Mouse (Mus musculus): ENCODE measurements around the gene Pdhb.
"Not testable (repeated sequence)": the region's sequence is repeated elsewhere in the genome, so short reads cannot be mapped to it uniquely, and the experiment has no call there.

Pdhb gene

DNA sequence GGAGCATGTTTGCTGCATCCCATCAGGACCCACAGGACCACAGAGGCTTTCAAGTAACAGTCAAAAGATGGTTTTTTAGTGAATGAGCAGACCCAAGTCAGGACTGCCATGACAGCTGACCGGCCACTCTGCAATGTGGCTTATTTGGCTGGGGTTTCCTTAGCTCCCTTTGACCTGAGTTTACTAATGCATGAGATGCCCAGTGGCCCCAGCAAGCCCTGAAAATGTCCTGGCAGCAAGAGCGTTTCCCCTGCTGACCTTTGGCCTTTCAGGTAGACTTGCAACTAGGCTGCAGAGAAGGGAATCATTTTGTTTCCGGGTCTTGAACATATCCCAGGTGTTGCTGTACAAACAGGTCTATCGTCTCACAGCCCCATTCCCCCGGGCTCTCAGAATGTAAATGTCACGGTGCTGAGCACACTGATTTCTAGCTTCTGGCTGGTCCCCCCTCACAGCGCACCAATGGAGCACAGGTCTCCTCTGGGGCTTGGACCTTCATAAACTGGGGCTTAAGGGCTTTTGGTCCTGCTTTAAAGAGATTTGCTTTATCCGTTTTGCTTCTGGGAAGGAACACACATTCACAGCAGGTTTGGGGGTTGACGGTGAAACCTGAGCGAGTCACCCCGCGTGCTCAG is 18.6 kb upstream of the Pdhb start:
- intact Hi-C loops (cut with DNase I): no loop called here

DNA sequence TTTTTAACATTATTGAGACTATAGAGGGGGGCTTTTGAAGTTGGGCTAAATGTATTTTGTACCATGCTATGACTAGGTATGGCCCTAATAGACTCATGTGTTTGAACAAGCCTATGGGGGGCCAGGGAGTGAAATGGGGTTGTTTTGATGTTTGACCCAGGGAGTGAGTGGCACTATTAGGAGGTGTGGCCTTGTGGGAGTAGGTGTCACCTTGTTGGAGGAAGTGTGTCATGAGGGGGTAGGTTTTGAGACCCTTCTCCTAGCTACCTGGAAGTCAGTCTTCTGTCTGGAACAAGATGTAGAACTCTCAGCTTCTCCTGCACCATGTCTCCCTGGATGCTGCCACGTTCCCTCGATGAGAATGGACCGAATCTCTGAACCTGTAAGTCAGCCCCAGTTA is 17.7 kb upstream of the Pdhb start:
- intact Hi-C loops (cut with DNase I): no loop called here

DNA sequence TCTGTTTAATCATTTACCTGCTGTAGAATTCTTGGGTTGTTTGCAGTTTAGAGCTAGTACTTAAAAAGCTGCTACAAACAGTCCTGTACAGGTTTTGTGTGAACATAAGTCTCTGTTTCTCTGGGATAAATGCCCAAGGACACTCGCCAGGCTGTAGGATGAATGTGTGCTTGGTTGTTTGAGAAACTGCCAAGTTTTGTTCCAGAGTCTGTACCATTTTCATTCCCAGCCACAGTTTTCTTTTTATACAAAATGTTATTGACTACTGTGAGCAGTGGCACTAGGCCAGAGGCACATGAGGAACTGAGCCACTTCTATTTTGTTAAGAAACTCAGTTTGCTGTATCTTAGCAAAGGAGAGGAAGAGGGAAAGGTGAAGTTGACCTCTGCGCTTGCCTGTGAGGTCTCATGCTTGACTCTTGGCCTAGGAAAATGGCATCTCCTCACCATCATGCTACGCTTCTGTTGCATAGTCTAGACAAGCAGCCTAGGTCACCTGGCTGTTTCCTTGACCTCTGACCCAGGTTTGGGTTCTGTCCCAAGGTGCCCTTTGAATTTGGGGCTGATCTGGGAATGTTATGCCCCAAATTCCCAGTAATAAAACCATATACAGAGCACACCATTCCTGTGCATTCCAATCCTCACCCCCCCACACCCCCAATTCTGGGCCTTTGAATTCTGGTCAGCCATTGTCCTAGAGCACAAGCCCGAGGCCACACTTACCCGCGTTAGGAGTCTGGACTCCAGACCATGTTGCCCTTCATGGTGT is 13.6 kb upstream of the Pdhb start:
- intact Hi-C loops (cut with DNase I): no loop called here

DNA sequence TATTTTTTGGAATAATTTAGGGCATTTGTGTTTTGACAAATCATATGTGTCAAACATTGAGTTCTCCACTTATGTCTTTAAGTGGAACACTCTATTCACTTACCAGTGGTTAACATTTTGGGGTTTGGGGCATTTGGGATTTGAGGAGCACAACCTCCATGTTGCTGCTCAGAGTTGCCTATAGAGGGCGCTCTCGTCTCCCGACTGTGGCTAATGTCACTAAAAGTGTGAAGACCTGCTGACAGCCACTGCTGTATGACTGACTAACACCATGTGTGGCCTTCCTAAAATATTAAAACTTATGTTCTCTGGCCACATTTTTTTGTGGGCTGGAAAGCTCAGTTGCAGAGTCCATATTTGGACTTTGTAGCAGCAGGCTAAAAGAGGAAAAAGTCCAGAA is 10.5 kb upstream of the Pdhb start:
- intact Hi-C loops (cut with DNase I): loop anchor here (5.0 kb wide), 1 partner anchor 74 kb away; the partner anchor contains the start of gene Acox2

DNA sequence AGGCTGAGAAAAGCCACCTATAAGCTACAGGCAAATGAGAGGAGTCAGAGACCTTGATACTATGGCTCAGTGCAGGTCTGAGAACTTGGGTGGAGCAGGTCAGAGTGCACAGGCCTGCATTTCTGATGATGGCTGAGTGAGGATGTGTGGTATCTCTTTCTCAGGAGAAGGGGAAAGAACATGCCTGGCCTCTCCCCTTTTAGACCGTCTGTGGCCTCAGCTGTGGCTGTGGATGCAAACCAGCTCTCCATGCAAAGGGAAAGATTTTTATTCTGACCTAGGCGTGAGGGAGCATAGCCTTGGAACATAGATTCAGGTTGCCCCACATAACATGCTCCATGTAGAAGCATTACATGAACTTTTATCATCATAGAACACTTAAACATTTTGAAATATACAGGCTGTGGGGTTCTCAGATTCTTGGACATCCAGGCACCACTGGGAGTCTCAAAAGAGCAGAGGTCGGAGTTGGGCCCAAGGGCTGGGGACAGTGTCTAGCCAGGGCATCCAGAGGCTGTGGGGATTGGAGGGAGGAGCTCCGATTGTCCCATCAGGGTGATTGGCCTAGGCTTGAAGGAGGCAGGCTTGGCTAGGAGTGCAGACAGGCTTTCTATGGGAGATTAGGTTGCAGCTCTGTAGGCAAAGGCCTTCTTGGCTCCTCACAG is 7.7 kb upstream of the Pdhb start:
- intact Hi-C loops (cut with DNase I): loop anchor here (5.0 kb wide), 1 partner anchor 77 kb away; the partner anchor contains the start of gene Acox2

DNA sequence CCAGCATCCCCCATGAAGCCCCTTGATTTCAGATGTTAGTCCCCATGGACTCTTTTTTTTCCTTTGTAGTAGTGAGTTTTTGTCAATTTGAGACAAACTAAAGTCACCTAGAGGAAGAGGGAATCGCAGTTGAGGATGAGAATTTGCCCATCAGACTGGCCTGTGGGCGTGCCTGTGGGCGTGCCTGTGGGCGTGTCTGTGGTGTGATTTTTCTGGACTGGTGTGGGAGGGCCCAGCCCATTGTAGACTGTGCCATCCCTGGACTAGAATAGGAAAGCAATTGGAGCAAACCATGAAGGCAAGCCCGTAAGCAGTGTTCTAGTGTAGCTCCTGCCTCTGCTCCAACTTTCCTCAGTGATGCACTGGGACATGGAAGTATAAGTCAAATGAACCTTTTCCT is 3.4 kb upstream of the Pdhb start:
- intact Hi-C loops (cut with DNase I): no loop called here

DNA sequence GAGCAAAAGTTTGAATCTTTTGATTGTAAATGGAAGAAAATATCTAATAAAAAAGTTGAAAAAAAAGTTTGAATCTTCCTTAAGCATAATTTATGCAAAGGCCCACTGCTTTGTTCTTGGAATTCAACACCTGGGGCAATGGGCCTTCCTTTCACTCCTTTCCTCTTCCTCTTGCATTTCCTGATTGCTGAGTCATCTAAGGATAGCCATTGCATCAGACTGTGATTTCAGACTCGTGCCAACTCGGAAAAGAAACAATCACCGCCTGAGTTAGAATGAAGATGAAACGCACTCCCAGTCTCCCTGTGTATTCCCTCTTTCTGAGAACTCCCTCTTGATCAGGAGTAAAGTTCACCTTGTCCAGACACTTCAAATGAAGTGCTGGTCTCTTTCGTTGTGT is 1.8 kb upstream of the Pdhb start:
- intact Hi-C loops (cut with DNase I): no loop called here

DNA sequence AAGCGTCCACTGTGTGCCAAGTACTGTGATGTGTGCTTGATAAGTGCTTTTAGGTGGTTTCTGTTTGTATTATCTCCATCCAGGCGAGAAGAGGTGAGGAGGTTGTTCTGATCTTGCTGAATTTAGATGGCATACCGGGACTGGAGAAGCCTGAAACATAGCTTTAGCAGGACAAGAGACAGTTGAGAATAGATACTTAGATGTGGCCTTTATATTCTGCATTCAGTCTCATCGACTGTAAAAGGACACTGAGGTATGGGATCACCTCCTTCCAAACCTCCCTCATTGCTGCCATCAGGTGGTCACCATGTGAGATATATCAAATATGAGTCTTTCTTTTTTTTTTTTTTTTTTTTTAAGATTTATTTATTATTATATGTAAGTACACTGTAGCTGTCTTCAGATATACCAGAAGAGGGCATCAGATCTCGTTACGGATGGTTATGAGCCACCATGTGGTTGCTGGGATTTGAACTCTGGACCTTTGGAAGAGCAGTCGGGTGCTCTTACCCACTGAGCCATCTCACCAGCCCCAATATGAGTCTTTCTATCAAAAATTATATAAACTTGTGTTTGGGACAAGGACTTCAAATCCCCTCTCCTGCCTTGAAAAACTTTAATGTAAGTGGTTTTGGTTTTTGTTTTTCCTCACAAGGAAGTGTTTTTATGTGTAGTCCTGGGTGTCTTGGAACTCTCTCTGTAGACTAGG is 871 bp upstream of the Pdhb start:
- intact Hi-C loops (cut with DNase I): not testable (repeated sequence)

DNA sequence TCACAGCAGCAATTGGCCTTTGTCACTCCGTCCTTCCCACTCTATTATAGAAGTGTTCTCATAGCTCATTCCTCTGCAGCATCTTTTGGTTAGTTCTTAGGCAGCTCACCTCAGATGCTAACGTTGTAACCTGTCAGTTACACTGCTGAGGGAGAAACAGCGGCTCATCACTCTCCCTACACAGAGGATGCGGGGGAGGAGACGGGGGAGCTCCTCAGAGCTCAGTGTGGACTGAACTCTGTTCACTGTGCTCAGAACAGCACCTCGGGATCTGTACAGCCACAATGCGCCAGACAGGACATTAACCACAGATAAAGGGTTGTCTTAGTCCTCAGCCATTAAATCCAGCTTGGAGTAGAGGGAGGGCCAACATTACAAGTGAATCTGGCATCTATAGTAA is 8.4 kb downstream of the Pdhb start:
- intact Hi-C loops (cut with DNase I): no loop called here

DNA sequence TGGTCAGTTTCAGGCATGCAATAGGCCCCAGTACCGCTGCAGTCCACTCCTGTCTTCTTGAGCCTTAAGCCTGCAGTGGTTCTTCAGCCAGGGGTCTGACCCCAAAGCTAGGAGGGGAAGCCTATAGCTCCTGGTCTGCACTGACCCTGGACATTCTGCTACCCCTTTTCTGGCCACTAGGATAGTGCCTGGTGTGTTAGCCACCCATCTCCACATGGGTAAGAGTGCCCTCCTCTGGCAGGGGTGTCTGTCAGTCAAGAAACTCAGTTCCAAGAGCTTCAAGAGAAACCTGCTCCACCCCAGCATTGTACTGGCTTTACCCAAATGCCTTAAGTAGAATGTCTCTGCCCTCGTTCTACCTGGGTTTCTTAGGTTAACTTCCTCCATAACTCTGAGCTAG is 11.0 kb downstream of the Pdhb start:
- intact Hi-C loops (cut with DNase I): no loop called here

DNA sequence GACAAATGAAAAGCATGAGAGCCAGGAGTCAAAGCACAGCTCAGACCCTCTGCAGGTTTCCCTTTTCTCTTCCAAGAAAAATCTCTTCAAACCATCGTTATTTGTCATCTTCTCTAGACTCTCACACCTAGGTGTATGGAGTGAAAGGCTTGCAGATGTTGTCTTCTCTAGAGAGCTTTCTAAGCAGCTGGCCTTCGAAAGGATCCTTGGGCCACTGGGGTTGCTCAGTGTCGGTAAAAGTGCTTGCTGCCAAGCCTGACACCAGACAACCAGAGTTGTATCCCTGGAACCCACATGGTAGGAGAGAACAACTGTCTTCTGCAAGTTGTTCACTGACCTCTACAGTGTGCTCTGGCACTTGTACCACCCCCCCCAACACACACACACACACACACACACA is 13.7 kb downstream of the Pdhb start:
- intact Hi-C loops (cut with DNase I): loop anchor here (5.0 kb wide), 1 partner anchor 67 kb away; no protein-coding TSS in a partner anchor

DNA sequence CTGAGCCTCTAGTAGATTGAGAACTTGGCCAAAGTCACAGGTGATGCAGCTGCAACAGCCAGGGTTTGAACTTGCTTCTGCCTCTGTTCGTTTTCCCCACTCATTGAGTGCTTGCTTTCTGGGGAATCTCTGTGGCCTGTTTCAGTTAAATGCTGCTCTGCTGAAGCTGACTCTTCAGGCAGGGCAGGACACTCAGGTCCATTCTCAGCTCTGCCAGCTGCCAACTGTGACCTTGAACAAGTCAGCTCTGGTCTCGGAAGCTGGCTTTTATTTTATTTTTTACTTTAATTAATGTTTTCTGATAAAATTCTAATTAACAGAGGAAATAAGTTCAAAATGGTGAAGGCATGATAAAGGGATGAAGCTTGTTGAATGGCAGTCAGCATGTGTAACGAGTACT is 14.1 kb downstream of the Pdhb start:
- intact Hi-C loops (cut with DNase I): loop anchor here (5.0 kb wide), 1 partner anchor 66 kb away; no protein-coding TSS in a partner anchor

DNA sequence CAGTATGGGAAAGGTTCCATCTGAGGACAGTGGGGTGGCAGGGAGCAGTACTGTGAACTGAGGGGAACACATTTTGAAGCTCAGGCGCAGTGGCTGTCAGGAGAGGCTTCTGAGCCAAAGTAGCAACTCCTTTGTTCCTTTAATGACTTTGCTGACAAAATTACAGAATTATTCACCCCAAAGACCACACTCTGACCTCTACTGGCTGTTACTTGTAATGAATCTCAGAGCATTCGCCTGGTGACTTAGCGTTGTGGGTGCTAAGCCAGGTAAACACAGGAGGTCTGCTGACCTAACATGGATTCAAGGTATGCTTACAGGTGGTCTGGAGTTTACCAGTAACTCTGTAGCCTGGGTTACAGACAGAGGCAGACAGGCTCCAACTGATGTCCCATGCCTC is 15.9 kb downstream of the Pdhb start:
- intact Hi-C loops (cut with DNase I): loop anchor here (5.0 kb wide), 1 partner anchor 65 kb away; no protein-coding TSS in a partner anchor

DNA sequence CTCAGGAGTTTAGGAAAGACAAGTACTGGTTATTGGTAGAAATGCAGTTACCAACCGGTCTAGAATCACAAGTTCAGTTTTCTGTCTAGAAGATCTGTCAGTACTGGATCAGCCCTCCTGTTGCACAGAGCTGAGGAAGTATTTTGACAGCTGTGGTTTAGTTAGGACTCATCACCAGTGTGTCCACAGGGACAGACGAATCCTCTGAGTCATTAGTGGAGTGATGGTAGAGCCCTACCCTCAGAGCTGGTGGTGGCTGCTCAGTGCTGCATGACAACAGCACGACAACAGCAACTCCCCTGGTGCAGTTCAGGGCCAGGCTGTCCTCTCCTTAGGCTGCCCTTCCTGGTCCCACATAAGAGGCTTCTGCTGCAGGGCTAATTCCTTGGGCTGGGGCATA is 18.8 kb downstream of the Pdhb start:
- intact Hi-C loops (cut with DNase I): no loop called here

DNA sequence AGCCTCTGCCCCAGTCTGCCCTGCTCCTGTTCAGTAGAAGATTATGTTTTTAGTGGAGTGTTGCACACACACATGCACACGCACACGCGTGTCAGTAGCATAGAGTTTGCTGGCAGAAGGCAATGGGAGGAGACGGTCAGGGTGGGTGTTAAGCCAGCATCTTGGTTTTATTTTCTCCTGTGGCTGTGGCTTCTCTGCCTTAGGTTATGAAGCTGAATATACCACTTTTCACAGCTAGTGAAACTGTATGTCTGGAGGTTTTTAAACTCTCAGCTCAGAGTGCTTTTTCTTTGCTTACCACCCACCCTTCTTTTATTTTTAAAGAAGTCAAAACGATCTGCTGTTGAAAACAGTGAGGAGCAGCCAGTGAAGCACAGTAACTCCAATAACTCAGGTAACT is 21.1 kb downstream of the Pdhb start:
- intact Hi-C loops (cut with DNase I): no loop called here

DNA sequence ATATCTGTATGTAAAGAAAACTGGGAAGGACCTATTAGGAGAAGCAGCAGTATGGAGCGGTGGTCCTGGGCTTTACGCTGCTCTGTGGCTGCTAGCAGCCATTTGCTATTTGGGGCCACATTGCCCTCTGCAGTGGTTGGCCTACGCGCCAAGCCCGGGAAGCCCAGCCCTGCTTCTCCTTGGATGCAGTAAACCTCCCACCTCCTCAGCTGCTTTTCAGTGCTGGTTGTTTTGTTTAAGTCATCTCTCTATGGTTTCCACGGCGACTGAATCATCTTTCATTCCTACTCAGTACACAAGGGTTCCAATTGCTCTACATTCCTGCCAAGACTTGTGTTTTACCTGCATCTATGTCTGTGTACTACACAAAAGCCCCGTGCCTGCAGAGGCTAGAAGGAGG is 24.0 kb downstream of the Pdhb start:
- intact Hi-C loops (cut with DNase I): no loop called here

DNA sequence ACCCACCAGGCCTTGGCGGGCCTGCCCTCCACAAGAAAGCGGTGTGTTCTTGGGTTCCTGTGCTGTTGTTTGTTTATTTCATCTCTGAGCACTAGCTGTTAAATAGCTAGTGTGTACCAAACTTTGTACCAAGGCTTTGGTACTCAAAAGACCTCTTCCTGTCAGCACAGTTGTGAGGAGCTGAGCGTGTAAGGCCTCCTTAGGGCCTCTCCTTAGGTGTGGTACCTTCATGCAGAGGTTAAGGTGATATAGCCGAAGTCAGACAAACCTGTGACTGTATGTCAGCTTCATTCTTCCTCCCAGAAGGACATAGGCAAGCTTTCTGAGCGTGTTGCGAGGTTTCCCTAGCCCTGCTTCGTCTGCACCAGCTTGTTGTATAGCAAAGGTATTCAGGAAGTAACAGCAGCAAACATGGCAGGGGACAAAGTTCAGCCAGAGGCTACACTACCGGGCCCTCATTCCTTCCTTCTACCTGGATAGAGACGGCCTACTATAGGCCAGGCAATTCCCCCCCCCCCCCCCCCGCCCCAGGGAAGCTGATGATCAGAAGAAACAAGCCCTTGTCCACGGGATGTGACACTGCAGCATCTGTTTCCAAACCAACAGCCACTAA is 26.1 kb downstream of the Pdhb start:
- intact Hi-C loops (cut with DNase I): no loop called here

DNA sequence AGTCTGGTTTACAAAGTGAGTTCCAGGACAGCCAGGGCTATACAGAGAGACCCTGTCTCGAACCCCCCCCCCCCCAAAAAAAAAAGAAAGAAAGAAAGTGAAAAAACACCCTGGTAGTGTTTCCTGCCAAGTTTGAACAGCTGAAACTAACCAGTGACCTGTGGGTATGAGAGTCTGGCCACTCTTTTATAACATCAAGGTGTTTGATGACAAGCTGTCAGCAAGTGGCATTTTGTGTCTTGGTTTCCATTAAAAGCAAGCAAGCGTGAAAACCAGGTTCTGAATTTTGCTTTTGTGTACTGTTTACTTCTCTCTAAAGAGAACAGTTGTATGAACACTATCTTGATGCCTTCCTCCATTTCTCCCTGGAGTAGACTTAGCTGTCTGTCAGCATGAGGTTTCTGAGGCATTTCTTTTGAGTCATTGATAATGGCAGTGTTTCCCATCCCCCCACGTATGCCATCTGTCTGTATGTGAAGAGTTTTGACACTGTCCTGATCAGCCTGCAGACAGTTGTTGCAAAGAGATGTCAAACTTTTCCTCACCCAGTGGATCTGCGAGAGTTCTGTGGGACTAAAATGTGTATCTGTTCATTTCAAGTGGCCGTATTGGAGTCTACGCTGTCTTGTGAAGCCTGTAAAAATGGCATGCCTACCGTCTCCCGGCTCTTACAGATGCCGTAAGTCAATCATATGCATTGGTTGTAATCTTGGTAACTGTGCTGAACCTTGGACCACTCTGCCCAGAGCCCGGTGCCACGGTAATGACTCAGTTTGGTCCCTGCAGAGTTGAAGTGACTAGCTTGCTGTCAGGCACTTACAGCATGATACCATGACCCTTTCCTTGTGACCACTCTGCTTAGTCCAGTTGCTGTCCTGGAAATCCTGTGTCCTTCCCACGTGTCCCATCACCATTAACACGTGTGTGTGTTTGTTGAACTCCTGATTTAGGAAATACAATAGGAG is 26.9 kb downstream of the Pdhb start:
- intact Hi-C loops (cut with DNase I): no loop called here

DNA sequence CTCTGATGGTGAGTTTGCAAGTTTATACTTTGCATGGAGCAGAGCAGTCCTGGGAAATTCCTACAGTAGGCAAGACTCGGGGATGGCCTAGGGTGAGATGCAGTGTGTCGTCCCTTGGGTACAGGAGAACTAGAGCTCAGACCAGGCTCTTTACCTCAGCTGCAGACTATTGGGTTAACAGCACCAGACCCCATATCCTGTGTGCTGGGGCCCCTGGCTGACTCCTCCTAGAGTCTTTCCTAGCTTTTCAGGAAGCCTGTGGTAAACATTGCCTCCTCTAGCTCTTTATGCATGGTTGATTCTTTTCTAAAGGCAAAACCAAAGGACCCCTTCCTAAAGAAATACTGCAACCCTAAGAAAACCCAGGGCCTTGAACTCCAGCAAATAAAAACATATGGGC is 31.7 kb downstream of the Pdhb start:
- intact Hi-C loops (cut with DNase I): no loop called here

All from adrenal gland (tissue).